Mouse (Mus musculus) G1E (cell line): ENCODE measurements around the gene Ilf2.

Source experiments
- CTCF ChIP-seq: IDR thresholded peaks from 2 replicates; pipeline ENCODE4 v1.5.1; 2012; ENCODE audit warnings: low read depth, low read length, inconsistent platforms, mixed read lengths
- TAL1 ChIP-seq: conservative IDR thresholded peaks from 2 replicates; pipeline ENCODE4 v1.6.1; 2012; ENCODE audit warnings: low read depth, low read length, inconsistent platforms, mixed read lengths

DNA sequence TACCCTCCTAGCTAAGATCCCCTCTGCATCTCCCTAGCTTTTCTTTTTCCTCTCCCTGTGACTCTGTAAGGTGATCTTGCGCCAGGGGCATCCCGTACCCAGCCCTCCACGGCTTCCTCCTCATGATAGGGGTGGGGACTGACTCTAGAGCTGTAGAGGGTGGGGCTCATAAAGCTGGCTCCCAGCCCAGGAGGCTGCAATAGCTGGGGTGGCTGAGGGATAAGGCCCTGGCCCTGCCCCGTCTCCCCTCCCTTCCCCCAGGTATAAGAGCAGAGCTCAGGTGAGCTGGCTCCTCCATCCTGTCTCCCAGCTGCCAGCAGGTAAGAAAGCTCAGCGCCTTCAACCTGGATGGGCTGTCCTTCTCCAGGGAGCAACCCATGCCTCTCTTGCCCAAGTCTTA lies 50.7 kb downstream of the Ilf2 start, which contains the start of gene S100a14:
- no peak for TF ChIP-seq CTCF
- no peak for TF ChIP-seq TAL1
